Mouse (Mus musculus) embryonic facial prominence, embryonic 11.5 days (tissue): ENCODE data around the gene Rfpl4b. TPM values are rescaled to one million over a fixed set of nuclear protein-coding genes. Genes with fewer than 3 reads are reported as not detected.

Experiments
- ATAC-seq: fragments of 200-750 bp; cut with Nextera tagmentation; replicated peaks from 2 replicates; pipeline ENCODE4 v1.8.0; 2017; ENCODE audit warnings: low read depth; ENCODE audit not compliant: insufficient number of reproducible peaks, low FRiP score, low TSS enrichment
- DNase-seq: peaks from one replicate; pipeline ENCODE4 v3.0.0-alpha.2; 2015; ENCODE audit warnings: low spot score
- H3K27ac ChIP-seq: fragments of 300-500 bp; sonication (generic); replicated peaks from 2 replicates; pipeline ENCODE4 v1.5.1; 2014; ENCODE audit warnings: mild to moderate bottlenecking, low read depth, low read length, control low read depth
- H3K27me3 ChIP-seq: fragments of 300-500 bp; sonication (generic); 2 replicates; pipeline ENCODE4 v1.6.1; 2014; ENCODE audit warnings: mild to moderate bottlenecking, low read length, moderate library complexity, mixed read lengths; ENCODE audit not compliant: control insufficient read depth, insufficient read depth
- H3K36me3 ChIP-seq: fragments of 300-500 bp; sonication (generic); replicated peaks from 2 replicates; pipeline ENCODE4 v1.6.1; 2014; ENCODE audit warnings: low read depth, mild to moderate bottlenecking, low read length, moderate library complexity, mixed read lengths; ENCODE audit not compliant: control insufficient read depth, insufficient read depth
- H3K4me1 ChIP-seq: fragments of 300-500 bp; sonication (generic); 2 replicates; pipeline ENCODE4 v1.6.1; 2014; ENCODE audit warnings: low read length, mixed read lengths; ENCODE audit not compliant: control insufficient read depth, insufficient read depth
- H3K4me2 ChIP-seq: fragments of 300-500 bp; sonication (generic); 2 replicates; pipeline ENCODE4 v1.6.1; 2014; ENCODE audit warnings: low read depth, mild to moderate bottlenecking, control low read depth, low read length, moderate library complexity
- H3K4me3 ChIP-seq: fragments of 300-500 bp; sonication (generic); 2 replicates; pipeline ENCODE4 v1.5.1; 2014; ENCODE audit warnings: low read depth, low read length, control low read depth
- H3K9ac ChIP-seq: fragments of 300-500 bp; sonication (generic); replicated peaks from 2 replicates; pipeline ENCODE4 v1.6.1; 2014; ENCODE audit warnings: mild to moderate bottlenecking, control low read depth, low read length
- H3K9me3 ChIP-seq: fragments of 300-500 bp; sonication (generic); replicated peaks from 2 replicates; pipeline ENCODE4 v1.6.1; 2016; ENCODE audit warnings: mild to moderate bottlenecking, low read length, inconsistent platforms, mixed read lengths; ENCODE audit not compliant: control insufficient read depth
- WGBS: fragments of 180-500 bp; shearing (Covaris S2); extraction: QIAGEN DNeasy Blood & Tissue Kit; methylation state at CpG from one replicate; pipeline ENCODE4 v1.1.7; 2014; 5-methylcytosine and 5-hydroxymethylcytosine counted together
- polyA plus RNA-seq: library from polyadenylated mRNA; unstranded; fragments of >200 nt; fragmentation: Nextera tagmentation; extraction: Ambion mirVana; gene quantifications from 2 replicates; pipeline ENCODE4 v1.2.1, GENCODE M21; 2014

Rfpl4b gene
- polyA plus RNA-seq, 1 experiment from 2014 or later = not detected

- no peak overlapping the region for H3K27ac ChIP-seq
- H3K27me3 ChIP-seq = no peaks in the 10 kb centered on the region
- WGBS = 97% methylated on average over 7 of the region's 7 CpGs
- no peaks in the 10 kb centered on the region for H3K36me3 ChIP-seq
- no peak overlapping the region for H3K4me3 ChIP-seq
- DNase-seq (no peak), ATAC-seq (no peak)
- no peak overlapping the region for H3K4me2 ChIP-seq
- no peak overlapping the region for H3K9ac ChIP-seq
- no peaks in the 10 kb centered on the region for H3K9me3 ChIP-seq
- no peaks in the 10 kb centered on the region for H3K4me1 ChIP-seq
Measured at GRCm38 (mm10) chr10:38803304-38803703, 18.3 kb downstream of the Rfpl4b start.

- no peak overlapping the region for H3K4me2 ChIP-seq
- H3K36me3 ChIP-seq = no peaks in the 10 kb centered on the region
- H3K27me3 ChIP-seq = no peaks in the 10 kb centered on the region
- DNase-seq = no peak
- H3K4me1 ChIP-seq = no peaks in the 10 kb centered on the region
- ATAC-seq = no peak
- H3K9me3 ChIP-seq = no peaks in the 10 kb centered on the region
- H3K9ac ChIP-seq = no peak overlapping the region
- 65% methylated on average over 3 of the region's 3 CpGs for WGBS
- H3K4me3 ChIP-seq = no peak overlapping the region
- no peak overlapping the region for H3K27ac ChIP-seq
Measured at GRCm38 (mm10) chr10:38788612-38789011, 33.0 kb downstream of the Rfpl4b start.

Other genes with a start within 250 kb of the Rfpl4b start
- gene Lama4, start 143.7 kb upstream of the Rfpl4b start, polyA plus RNA-seq = 24.8 and 27.4 TPM in 2 replicates